Mouse (Mus musculus) kidney, adult 2 months (tissue): ENCODE results near the gene Sf1. TPM values are rescaled to one million over a fixed set of nuclear protein-coding genes. Genes with fewer than 3 reads are reported as not detected.
A peak's percentile ranks its signal among the peaks of the same experiment; 100 is the strongest.

Experiments used
- DNase-seq: peaks from one replicate; pipeline ENCODE4 v3.0.0; 2021
- H3K27ac ChIP-seq: fragments of 200-500 bp; 2 replicates; pipeline ENCODE4 v1.5.1; 2012; ENCODE audit warnings: low read depth, low read length, control low read depth, inconsistent platforms; ENCODE audit not compliant: insufficient read depth
- H3K27me3 ChIP-seq: fragments of 200-500 bp; replicated peaks from 2 replicates; pipeline ENCODE4 v1.6.1; 2012; ENCODE audit warnings: mild to moderate bottlenecking, moderate library complexity, low read length, inconsistent platforms; ENCODE audit not compliant: control insufficient read depth, insufficient read depth
- H3K36me3 ChIP-seq: fragments of 200-500 bp; 2 replicates; pipeline ENCODE4 v1.6.1; 2012; ENCODE audit warnings: mild to moderate bottlenecking, moderate library complexity, low read length, inconsistent platforms; ENCODE audit not compliant: control insufficient read depth, insufficient read depth
- H3K4me1 ChIP-seq: fragments of 200-500 bp; 2 replicates; pipeline ENCODE4 v1.6.1; 2011; ENCODE audit warnings: low read length; ENCODE audit not compliant: control insufficient read depth, insufficient read depth
- H3K4me3 ChIP-seq: fragments of 200-500 bp; 2 replicates; pipeline ENCODE4 v1.5.1; 2011; ENCODE audit warnings: mild to moderate bottlenecking, low read depth, low read length, control low read depth; ENCODE audit not compliant: insufficient read depth
- CTCF ChIP-seq: fragments of 200-500 bp; conservative IDR thresholded peaks from 2 replicates; pipeline ENCODE4 v1.5.1; 2011; ENCODE audit warnings: low read depth, mild to moderate bottlenecking, control low read depth, low read length, moderate library complexity, mixed read lengths; ENCODE audit not compliant: insufficient read depth, insufficient read length
- POLR2A ChIP-seq: fragments of 200-500 bp; IDR thresholded peaks from one replicate; pipeline ENCODE4 v1.6.1; 2011; ENCODE audit warnings: low read depth, low read length, control low read depth
- WGBS: fragments of 180-500 bp; shearing (Covaris S2); methylation state at CpG from one replicate; pipeline ENCODE4 v1.1.7; 2018; 5-methylcytosine and 5-hydroxymethylcytosine counted together
- polyA plus RNA-seq: library from polyadenylated mRNA; depleted of rRNA; stranded (reverse); fragments of >200 nt; gene quantifications from 2 replicates; pipeline ENCODE4 v1.2.3, GENCODE M21; 2012

Sf1 gene
- polyA plus RNA-seq, 1 experiment = 71.3 TPM

- peak overlapping the region; percentile 24 for H3K27ac ChIP-seq
- WGBS = 2% methylated on average over 29 of the region's 29 CpGs
- DNase-seq = no peak
- peak overlapping the region; percentile 59 for H3K4me3 ChIP-seq
- H3K4me1 ChIP-seq = no peaks in the 10 kb centered on the region
- no peak for TF ChIP-seq CTCF
- no peak for TF ChIP-seq POLR2A
- H3K27me3 ChIP-seq = no peaks in the 10 kb centered on the region; the same call in 1 of the 2 replicates
- H3K36me3 ChIP-seq = no peaks in the 10 kb centered on the region
Observed at GRCm38 (mm10) chr19:6400096-6401086, 36.9 kb downstream of the Sf1 start.

GRCm38 (mm10) chr19:6401131-6401815, 37.8 kb downstream of the Sf1 start:
- under 1% methylated on average over 32 of the region's 32 CpGs for whole genome bisulfite sequencing
- Histone ChIP-seq H3K36me3 (no peaks in the 10 kb centered on the region), H3K4me3 (peak overlapping the region; percentile 59), H3K27me3 (no peaks in the 10 kb centered on the region; the same call in 1 of the 2 replicates), H3K4me1 (no peaks in the 10 kb centered on the region), H3K27ac (peak overlapping the region; percentile 80)
- peak; percentile 84 for DNase-seq
- TF ChIP-seq CTCF (peak; percentile 72), POLR2A (no peak)

- Histone ChIP-seq H3K36me3 (no peaks in the 10 kb centered on the region), H3K4me1 (no peaks in the 10 kb centered on the region), H3K27ac (peak overlapping the region; percentile 80), H3K4me3 (peak overlapping the region; percentile 59), H3K27me3 (no peaks in the 10 kb centered on the region; the same call in 1 of the 2 replicates)
- TF ChIP-seq CTCF (no peak), POLR2A (no peak)
- DNase-seq = peak; percentile 79
- WGBS = 19% methylated on average over 9 of the region's 9 CpGs
Observed at GRCm38 (mm10) chr19:6401951-6402350, 38.5 kb downstream of the Sf1 start.

GRCm38 (mm10) chr19:6403869-6404268, 40.4 kb downstream of the Sf1 start:
- H3K36me3 ChIP-seq = no peaks in the 10 kb centered on the region
- no peak for TF ChIP-seq CTCF
- no peak overlapping the region for H3K4me3 ChIP-seq
- no peak overlapping the region for H3K27ac ChIP-seq
- WGBS = 77% methylated on average over 10 of the region's 10 CpGs
- no peaks in the 10 kb centered on the region; the same call in 1 of the 2 replicates for H3K27me3 ChIP-seq
- no peak for DNase-seq
- no peaks in the 10 kb centered on the region for H3K4me1 ChIP-seq

- Histone ChIP-seq H3K36me3 (no peaks in the 10 kb centered on the region), H3K27me3 (no peaks in the 10 kb centered on the region), H3K4me3 (no peak overlapping the region), H3K27ac (no peak overlapping the region), H3K4me1 (no peaks in the 10 kb centered on the region)
- DNase-seq = no peak
- no peak for TF ChIP-seq POLR2A
- TF ChIP-seq CTCF = no peak
- 80% methylated on average over 10 of the region's 10 CpGs for WGBS
Observed at GRCm38 (mm10) chr19:6405433-6405832, 41.9 kb downstream of the Sf1 start.

- 71% methylated on average over 8 of the region's 8 CpGs for WGBS
- TF ChIP-seq POLR2A (no peak), CTCF (no peak)
- Histone ChIP-seq H3K36me3 (no peaks in the 10 kb centered on the region), H3K4me3 (no peak overlapping the region), H3K27me3 (no peaks in the 10 kb centered on the region), H3K4me1 (no peaks in the 10 kb centered on the region), H3K27ac (no peak overlapping the region)
- DNase-seq = no peak
Observed at GRCm38 (mm10) chr19:6407109-6407508, 43.6 kb downstream of the Sf1 start.
